Mouse (Mus musculus) limb, embryonic 14.5 days (tissue): ENCODE measurements at regions not wholly inside any gene's neighbourhood (a gene's known extent, or its start where the extent isn't known, plus 50 kb on each side); places are given as distances from the start of the nearest gene placed in this dataset.

Experiments
- ATAC-seq: fragments of 200-750 bp; cut with Nextera tagmentation; 2 replicates; pipeline ENCODE4 v1.8.0; 2017; ENCODE audit warnings: low read depth, moderate number of reproducible peaks, moderate TSS enrichment; ENCODE audit not compliant: low FRiP score
- DNase-seq: peaks from one replicate; pipeline ENCODE4 v3.0.0-alpha.2; 2015; ENCODE audit warnings: low spot score
- H3K27ac ChIP-seq: fragments of 300-500 bp; sonication (generic); replicated peaks from 2 replicates; pipeline ENCODE4 v1.5.1; 2014; ENCODE audit warnings: low read depth, mild to moderate bottlenecking, low read length, moderate library complexity, mixed read lengths
- H3K27me3 ChIP-seq: fragments of 300-500 bp; sonication (generic); 2 replicates; pipeline ENCODE4 v1.6.1; 2014; ENCODE audit warnings: low read length, mixed read lengths; ENCODE audit not compliant: control insufficient read depth, insufficient read depth
- H3K36me3 ChIP-seq: fragments of 300-500 bp; sonication (generic); 2 replicates; pipeline ENCODE4 v1.6.1; 2014; ENCODE audit warnings: mild to moderate bottlenecking, low read length, moderate library complexity, mixed read lengths; ENCODE audit not compliant: control insufficient read depth, insufficient read depth
- H3K4me1 ChIP-seq: fragments of 300-500 bp; sonication (generic); 2 replicates; pipeline ENCODE4 v1.6.1; 2014; ENCODE audit warnings: antibody characterized with exemption, low read length, mixed read lengths; ENCODE audit not compliant: control insufficient read depth, insufficient read depth
- H3K4me2 ChIP-seq: fragments of 300-500 bp; sonication (generic); replicated peaks from 2 replicates; pipeline ENCODE4 v1.6.1; 2014; ENCODE audit warnings: low read depth, mild to moderate bottlenecking, low read length, moderate library complexity; ENCODE audit not compliant: severe bottlenecking
- H3K4me3 ChIP-seq: fragments of 300-500 bp; sonication (generic); replicated peaks from 2 replicates; pipeline ENCODE4 v1.5.1; 2014; ENCODE audit warnings: low read length
- H3K9ac ChIP-seq: fragments of 300-500 bp; sonication (generic); 2 replicates; pipeline ENCODE4 v1.6.1; 2014; ENCODE audit warnings: mild to moderate bottlenecking, low read depth, low read length, moderate library complexity; ENCODE audit not compliant: severe bottlenecking
- H3K9me3 ChIP-seq: fragments of 300-500 bp; sonication (generic); 2 replicates; pipeline ENCODE4 v1.6.1; 2016; ENCODE audit warnings: low read length; ENCODE audit not compliant: control insufficient read depth
- POLR2A ChIP-seq: fragments of 200-500 bp; IDR thresholded peaks from 2 replicates; pipeline ENCODE4 v1.8.0; 2012; ENCODE audit warnings: inconsistent platforms, mild to moderate bottlenecking, moderate library complexity, borderline replicate concordance; ENCODE audit not compliant: insufficient read depth, insufficient read length; ENCODE audit errors: extremely low read depth
- WGBS: fragments of 180-500 bp; shearing (Covaris S2); extraction: QIAGEN DNeasy Blood & Tissue Kit; methylation state at CpG from one replicate; pipeline ENCODE4 v1.1.7; 2014; 5-methylcytosine and 5-hydroxymethylcytosine counted together

DNA sequence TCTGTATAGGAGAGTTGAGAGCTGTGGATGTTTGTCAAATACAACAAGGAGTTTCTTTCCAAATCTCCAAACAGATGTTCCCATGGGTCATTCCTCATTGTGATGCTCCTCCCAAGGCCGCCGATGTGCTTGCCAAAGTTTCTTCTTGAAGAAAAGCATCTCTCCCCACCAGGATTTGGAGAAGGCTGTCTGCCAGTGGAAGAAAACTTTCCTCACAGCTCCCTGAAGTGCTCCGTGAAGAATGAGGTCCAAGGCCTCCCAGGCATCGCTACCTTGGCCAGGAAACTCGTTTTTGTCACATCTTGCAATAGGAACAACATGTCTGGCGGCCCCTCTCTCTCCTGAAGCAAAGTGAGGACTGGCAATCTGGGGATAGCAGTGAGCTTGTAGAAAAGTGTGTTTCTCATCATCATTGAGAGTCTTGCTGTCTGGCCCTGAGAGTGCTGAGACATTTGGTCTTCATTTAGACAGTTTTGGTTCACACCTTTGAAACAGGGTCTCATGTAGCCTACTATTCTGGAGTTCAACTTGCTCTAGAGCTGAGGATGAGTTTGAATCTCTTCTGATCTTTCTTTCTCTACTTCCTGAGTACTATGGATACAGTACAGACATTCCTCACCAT, 386.9 kb upstream of the Klhl29 start:
- ATAC-seq (peak; percentile 57; the same call in 1 of the 2 replicates), DNase-seq (peak; percentile 67)
- TF ChIP-seq POLR2A, result no peak
- WGBS, result 59% methylated on average over 6 of the region's 6 CpGs
- Histone ChIP-seq H3K4me2 (no peak overlapping the region), H3K4me3 (no peak overlapping the region), H3K9ac (no peak overlapping the region), H3K9me3 (no peaks in the 10 kb centered on the region), H3K27me3 (no peaks in the 10 kb centered on the region), H3K4me1 (no peaks in the 10 kb centered on the region), H3K36me3 (no peaks in the 10 kb centered on the region), H3K27ac (no peak overlapping the region)

DNA sequence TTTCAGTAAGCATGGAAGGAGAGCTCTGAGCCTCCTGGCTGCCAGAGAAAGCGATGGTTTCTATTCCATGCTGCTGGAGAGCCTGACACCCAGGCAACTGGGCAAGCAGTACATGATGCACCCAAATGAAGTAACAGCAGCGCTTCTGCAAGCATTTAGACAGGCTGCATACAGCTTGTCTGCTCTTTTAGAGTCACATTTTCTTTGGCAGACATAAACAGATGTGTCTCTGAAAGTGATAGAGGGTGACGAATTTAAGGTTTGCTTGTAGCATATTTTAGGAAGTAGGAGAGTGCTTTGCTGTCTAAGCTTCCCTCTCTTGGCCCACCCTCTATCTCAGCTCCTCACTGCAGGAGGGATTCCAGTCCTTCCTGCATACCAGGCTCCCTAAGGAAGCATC, 384.0 kb upstream of the Klhl29 start:
- DNase-seq (no peak), ATAC-seq (no peak)
- Histone ChIP-seq H3K9me3 (no peaks in the 10 kb centered on the region), H3K9ac (no peak overlapping the region), H3K27ac (no peak overlapping the region), H3K27me3 (no peaks in the 10 kb centered on the region), H3K4me1 (no peaks in the 10 kb centered on the region), H3K4me2 (no peak overlapping the region), H3K4me3 (no peak overlapping the region), H3K36me3 (no peaks in the 10 kb centered on the region)
- no peak for TF ChIP-seq POLR2A
- WGBS, result 67% methylated on average over 3 of the region's 3 CpGs

DNA sequence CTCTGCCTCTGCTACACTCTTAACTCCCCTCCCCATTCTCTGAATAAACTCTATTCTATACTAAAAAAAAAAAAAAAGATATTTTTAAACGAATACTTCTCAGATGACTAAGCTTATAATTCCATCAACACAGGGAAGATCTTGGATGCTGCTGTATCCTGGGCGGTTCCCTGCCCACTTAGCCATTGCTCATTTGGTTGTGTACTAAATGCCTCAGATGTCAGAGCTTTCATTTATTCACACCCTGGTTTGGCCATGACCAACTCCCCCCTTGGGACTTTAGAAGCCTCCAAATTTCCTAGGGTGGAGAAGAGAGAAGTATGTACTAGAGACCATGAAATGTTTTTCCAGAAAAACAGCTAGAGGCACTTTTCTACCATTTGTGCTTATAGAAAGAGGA, 382.3 kb upstream of the Klhl29 start:
- H3K36me3 ChIP-seq, result no peaks in the 10 kb centered on the region
- no peak for TF ChIP-seq POLR2A
- H3K4me3 ChIP-seq, result no peak overlapping the region
- H3K27me3 ChIP-seq, result no peaks in the 10 kb centered on the region
- no peak overlapping the region for H3K27ac ChIP-seq
- ATAC-seq (no peak), DNase-seq (no peak)
- H3K4me1 ChIP-seq, result no peaks in the 10 kb centered on the region
- 83% methylated on average over 2 of the region's 2 CpGs for WGBS
- H3K9ac ChIP-seq, result no peak overlapping the region
- H3K4me2 ChIP-seq, result no peak overlapping the region
- no peaks in the 10 kb centered on the region for H3K9me3 ChIP-seq

DNA sequence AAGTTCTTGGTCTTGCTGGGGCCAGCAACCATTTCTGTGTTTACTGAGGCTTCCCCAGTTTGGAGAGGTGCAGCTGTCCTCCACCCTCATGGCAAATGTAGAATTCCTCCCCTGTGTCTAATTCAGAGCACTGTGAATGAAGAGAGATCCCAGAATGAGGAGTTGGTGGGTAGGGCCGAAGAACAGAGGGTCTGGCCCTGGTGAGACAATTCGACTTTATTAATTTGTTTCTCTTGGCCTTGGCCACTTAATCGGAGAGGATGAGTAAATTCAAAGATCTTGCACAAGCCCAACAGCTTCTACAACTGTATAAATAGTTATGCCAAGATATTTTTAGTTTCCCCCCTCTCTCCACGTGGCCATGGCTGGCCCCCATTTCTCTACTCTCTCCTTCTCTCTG, 381.9 kb upstream of the Klhl29 start:
- WGBS, result 91% methylated on average over 4 of the region's 4 CpGs
- TF ChIP-seq POLR2A, result no peak
- no peak overlapping the region for H3K27ac ChIP-seq
- no peak for DNase-seq
- no peaks in the 10 kb centered on the region for H3K4me1 ChIP-seq
- no peak overlapping the region for H3K4me2 ChIP-seq
- no peak overlapping the region for H3K9ac ChIP-seq
- no peaks in the 10 kb centered on the region for H3K27me3 ChIP-seq
- no peaks in the 10 kb centered on the region for H3K9me3 ChIP-seq
- H3K36me3 ChIP-seq, result no peaks in the 10 kb centered on the region
- no peak overlapping the region for H3K4me3 ChIP-seq
- ATAC-seq, result no peak

DNA sequence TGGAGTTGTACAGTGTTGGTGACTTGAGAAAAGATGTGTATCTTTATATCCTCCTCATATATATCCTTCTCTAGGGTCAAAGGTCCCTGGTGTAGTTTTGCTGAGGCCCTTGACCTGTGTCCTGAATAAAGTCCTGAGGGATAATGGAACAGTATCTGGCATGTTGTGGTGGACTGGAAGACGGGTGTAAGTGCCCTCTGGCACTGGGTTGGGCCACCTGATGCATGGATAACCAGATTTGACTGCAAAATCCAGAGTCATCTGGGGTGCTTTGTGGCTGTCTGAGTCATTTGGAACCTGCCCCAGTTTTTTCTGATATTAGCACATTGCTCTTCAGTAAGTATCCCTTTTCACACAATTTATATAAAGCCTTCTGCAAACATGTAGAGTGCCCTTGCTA, 378.3 kb upstream of the Klhl29 start:
- Histone ChIP-seq H3K9me3 (no peaks in the 10 kb centered on the region), H3K4me2 (no peak overlapping the region), H3K36me3 (no peaks in the 10 kb centered on the region), H3K4me3 (no peak overlapping the region), H3K4me1 (no peaks in the 10 kb centered on the region), H3K27me3 (no peaks in the 10 kb centered on the region), H3K27ac (no peak overlapping the region), H3K9ac (no peak overlapping the region)
- ATAC-seq (no peak), DNase-seq (no peak)
- WGBS, result 78% methylated on average over 1 of the region's 1 CpGs
- TF ChIP-seq POLR2A, result no peak

DNA sequence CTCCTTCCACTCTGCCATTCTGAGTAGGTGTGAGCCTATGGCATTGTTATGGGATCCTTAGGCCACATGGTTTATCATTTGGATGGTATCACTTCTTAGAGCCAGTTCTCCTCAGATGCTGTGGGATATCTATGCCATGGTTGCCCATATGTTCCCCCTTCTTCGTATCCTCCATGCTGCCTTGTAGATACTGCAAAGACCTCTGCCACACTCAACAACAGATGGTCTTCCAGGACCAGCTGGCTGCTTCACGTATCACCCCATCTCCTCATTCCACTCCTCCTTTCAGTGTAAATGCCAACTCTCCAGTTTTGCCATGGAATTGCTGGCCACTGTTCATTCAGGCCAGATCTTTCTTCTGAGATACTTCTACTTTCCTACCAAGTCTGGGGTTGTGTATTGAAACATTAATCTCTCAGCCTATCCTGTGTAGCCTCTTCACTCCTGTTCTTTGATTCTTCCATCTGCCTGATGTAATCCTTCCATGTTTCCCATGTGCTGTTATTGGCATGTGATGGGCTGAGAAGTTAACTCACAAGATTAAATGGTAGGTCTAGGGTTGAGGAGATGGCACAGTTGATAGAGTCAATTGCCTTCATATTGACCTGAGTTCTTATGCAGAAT, 368.7 kb upstream of the Klhl29 start:
- H3K27ac ChIP-seq, result no peak overlapping the region
- WGBS, result 85% methylated on average over 2 of the region's 2 CpGs
- H3K4me3 ChIP-seq, result no peak overlapping the region
- H3K27me3 ChIP-seq, result no peaks in the 10 kb centered on the region
- H3K9ac ChIP-seq, result no peak overlapping the region
- no peak for DNase-seq
- H3K36me3 ChIP-seq, result no peaks in the 10 kb centered on the region
- TF ChIP-seq POLR2A, result no peak
- no peak for ATAC-seq
- no peak overlapping the region for H3K4me2 ChIP-seq
- H3K4me1 ChIP-seq, result no peaks in the 10 kb centered on the region
- H3K9me3 ChIP-seq, result peaks cover 9% of the 10 kb centered on the region
